Mouse (Mus musculus): Measurements from ENCODE around the gene Ssbp2. TPM values are rescaled to one million over a fixed set of nuclear protein-coding genes. Genes with fewer than 3 reads are reported as not detected.

The Ssbp2 gene
- total RNA-seq, 2 experiments from 2014 or later = 18.6 to 26.4 TPM

DNA sequence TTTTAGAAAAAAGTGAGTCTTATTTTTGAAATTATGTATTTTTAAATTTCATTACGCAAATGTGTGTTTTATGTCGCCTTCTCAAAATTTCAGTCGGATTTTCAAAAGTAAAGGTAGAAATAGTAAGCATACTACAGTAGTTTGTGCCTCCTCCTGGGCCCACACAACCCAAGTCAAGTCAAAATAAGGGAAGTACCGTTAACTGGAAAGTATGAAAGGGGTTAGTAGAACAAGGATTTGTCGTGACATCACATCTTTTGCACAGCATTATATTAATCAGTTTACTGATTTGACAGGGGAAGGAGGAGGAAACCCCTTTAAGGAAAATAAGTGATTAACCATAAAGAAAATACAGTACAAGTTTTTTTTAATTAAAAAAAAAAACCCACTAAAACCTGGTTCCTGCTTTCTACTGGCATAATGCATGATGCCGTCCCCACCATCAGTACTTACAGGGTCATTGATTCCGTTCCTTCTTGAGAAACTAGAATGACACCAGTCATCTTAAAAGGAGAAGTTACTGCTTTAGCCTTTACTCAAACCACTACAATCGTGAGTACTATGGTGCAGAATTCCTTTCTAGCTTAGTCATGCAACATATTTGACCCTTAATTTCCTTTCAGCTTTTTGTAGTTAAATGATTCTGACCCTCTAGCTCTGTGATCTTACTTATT lies 220.8 kb downstream of the Ssbp2 start:
- H3K4me3 ChIP-seq = no peak overlapping the region
- no peak for DNase-seq
- intact Hi-C loops (cut with DNase I) = no loop called here
- no peak overlapping the region for H3K27ac ChIP-seq
- no peak for TF ChIP-seq CTCF (IDR thresholded peaks at IDR 0.05)

DNA sequence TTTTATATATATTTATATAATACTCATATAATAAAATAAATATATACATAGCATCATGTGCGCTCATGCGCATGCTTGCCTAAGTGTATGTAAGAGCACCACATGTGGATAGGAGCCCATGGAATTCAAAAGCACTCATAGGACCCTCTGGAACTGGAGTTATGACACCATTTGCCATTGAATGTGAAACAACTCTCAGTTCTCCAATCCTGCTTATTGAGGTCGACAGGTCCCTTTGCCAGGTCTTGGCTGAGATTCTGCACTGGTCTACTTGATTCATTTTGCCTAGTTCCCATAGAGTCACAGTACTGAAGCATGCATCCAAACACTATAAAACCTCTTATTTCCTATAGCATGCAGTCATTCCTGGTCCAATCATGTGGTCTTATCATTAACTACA lies 221.4 kb downstream of the Ssbp2 start:
- no peak overlapping the region for H3K27ac ChIP-seq
- intact Hi-C loops (cut with DNase I) = no loop called here
- TF ChIP-seq CTCF (IDR thresholded peaks at IDR 0.05) = no peak
- no peak overlapping the region for H3K4me3 ChIP-seq
- no peak for DNase-seq

DNA sequence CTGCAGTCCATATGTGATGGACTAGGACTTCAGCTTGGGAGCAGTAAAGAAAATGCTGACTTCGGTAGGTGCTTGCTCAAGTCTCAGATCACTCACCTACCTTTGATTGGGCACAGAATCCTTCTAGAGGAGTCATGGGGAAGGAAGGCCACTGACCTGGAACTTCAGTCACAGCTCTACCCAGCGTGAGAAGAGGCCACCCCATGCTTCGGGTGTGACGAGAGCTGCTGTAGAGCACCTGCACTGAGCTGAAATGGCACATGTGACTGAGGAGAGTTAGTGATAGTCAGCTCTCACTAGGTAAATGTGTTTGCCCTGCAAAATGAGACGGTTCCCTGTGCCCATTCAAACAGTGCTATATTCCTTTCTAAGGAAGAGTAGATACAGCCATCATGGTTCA lies 230.0 kb downstream of the Ssbp2 start:
- Histone ChIP-seq H3K27ac (no peak overlapping the region), H3K4me3 (no peak overlapping the region)
- intact Hi-C loops (cut with DNase I) = no loop called here
- DNase-seq = no peak
- TF ChIP-seq CTCF (IDR thresholded peaks at IDR 0.05) = no peak

DNA sequence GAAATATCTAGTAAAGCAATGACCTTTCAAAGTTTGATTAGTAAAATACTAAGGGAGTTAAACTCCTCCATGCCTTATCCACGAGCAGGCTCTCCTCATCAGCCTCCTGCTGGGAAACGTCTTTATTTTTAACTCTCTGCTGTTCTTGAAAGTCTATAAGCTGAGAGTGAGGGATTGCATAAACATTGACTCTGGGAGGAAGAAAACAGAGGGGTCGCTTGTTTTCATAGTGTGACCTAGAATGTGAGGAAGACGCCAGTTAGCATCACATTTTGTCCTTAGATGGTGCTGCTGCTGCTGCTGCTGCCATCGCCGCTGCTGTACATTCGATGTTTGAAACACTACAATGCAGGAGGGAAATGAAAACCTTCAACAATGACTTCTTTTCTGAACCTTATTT lies 233.5 kb downstream of the Ssbp2 start:
- intact Hi-C loops (cut with DNase I) = no loop called here
- no peak overlapping the region for H3K27ac ChIP-seq
- TF ChIP-seq CTCF (IDR thresholded peaks at IDR 0.05) = no peak
- H3K4me3 ChIP-seq = no peak overlapping the region
- no peak for DNase-seq

DNA sequence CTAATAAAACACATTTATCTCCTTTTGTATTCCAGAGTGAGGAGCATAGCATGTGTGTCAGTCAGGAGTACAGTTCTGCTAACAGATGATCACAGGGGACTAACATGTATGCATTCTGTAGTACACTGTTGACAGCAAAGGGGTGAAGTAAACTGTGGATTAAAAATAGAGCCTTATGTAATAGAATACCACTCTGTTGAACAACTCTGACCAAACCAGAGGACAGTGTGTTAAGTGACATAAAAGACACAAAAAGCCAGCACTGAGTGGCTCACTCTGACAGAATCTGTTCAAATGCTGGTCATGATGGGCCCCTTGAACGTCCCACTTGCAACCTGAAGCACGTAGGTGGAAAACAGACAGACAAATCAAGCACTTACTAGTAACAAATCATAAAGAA lies 235.3 kb downstream of the Ssbp2 start:
- intact Hi-C loops (cut with DNase I) = no loop called here
- no peak for DNase-seq
- H3K4me3 ChIP-seq = no peak overlapping the region
- TF ChIP-seq CTCF (IDR thresholded peaks at IDR 0.05) = no peak
- H3K27ac ChIP-seq = no peak overlapping the region

DNA sequence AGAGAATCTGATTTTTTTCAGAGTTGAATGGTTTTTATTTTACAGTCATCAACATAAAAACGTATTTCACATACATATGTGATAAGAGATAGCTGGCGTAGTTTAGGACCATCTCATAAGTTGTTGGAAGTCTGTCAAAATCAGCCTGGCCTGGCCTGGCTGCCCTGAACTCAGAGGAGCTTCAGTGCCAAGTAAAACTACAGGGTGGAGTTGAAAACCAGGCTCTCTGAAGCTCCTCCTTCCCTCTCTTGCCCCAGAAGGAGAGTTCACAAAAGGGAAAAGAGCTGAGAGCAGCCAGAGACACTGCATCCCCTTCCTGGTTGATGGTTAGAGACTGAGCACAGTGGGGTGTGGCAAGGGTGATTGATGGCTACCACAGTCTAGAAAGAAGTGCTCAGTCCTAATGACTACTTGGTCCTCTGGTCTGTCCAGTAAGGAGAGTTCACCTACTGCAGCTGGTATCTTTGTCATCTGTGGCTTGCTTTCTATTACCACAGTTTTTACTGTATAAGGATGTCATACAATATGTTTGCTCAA lies 236.1 kb downstream of the Ssbp2 start:
- Histone ChIP-seq H3K4me3 (no peak overlapping the region), H3K27ac (peak overlapping the region; percentile 38)
- intact Hi-C loops (cut with DNase I) = no loop called here
- no peak for DNase-seq
- TF ChIP-seq CTCF (IDR thresholded peaks at IDR 0.05) = no peak

DNA sequence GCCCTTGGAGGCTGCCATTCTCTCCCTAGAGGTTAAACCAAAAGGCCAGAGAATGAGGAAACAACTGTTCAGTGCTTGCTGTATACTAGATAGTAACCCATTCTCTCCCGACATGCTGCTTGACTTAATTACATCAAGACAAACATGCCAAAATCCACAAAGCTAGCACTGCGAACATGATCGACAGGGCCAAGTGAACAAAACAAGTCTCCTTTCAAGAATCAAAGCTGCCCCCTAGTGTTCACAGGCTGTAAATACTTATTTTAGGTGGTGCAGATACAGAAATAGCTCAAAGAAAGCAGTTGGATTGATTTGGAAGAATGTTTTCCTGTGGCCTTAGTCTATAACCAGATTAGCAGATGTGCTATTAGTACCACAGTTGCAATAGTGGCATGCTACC lies 236.9 kb downstream of the Ssbp2 start:
- peak; percentile 60 for TF ChIP-seq CTCF (IDR thresholded peaks at IDR 0.05)
- peak overlapping the region; percentile 38; the same call in 1 of the 2 replicates for H3K27ac ChIP-seq
- DNase-seq = no peak
- intact Hi-C loops (cut with DNase I) = no loop called here
- no peak overlapping the region for H3K4me3 ChIP-seq

DNA sequence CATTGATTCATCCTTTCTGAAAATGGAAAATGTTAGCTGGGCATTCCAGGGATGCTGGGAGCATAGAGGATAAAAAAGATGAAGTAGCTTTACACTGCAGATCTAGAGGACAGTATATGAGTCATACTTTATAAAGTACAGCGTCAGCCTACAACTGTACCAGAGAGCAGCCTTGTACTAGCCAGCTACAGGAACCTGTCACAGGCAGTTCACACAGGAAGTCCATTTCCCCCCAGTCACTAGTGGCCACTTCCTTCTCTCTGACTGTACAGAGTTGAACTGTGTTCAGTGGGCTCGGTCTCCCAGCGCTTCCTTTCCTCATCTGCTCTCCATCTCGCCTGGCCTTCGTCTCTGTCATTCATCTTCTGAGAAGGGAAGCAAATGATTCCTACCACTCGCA lies 242.3 kb downstream of the Ssbp2 start:
- no peak overlapping the region for H3K4me3 ChIP-seq
- intact Hi-C loops (cut with DNase I) = no loop called here
- no peak for TF ChIP-seq CTCF (IDR thresholded peaks at IDR 0.05)
- no peak for DNase-seq
- no peak overlapping the region for H3K27ac ChIP-seq

DNA sequence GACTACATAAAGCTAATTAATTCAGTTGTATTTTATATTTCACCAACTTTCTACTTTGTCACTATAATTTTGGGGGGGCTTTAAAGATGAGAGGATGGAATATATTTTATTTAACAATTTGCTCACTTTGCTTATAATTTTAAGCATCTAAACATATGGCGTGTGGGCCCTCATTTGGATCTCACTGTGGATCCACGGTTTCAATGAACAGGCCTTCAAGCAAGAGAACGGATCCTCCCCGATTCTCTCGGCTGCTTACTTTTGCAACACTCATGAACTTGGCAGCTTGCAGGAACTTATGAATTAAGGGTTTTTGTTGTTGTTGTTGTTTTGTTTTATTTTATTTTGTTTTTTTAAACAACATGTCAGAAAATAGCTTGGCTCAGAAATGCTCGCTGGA lies 259.4 kb downstream of the Ssbp2 start:
- Histone ChIP-seq H3K4me3 (no peak overlapping the region), H3K27ac (no peak overlapping the region)
- no peak for TF ChIP-seq CTCF (IDR thresholded peaks at IDR 0.05)
- DNase-seq = no peak
- intact Hi-C loops (cut with DNase I) = no loop called here

DNA sequence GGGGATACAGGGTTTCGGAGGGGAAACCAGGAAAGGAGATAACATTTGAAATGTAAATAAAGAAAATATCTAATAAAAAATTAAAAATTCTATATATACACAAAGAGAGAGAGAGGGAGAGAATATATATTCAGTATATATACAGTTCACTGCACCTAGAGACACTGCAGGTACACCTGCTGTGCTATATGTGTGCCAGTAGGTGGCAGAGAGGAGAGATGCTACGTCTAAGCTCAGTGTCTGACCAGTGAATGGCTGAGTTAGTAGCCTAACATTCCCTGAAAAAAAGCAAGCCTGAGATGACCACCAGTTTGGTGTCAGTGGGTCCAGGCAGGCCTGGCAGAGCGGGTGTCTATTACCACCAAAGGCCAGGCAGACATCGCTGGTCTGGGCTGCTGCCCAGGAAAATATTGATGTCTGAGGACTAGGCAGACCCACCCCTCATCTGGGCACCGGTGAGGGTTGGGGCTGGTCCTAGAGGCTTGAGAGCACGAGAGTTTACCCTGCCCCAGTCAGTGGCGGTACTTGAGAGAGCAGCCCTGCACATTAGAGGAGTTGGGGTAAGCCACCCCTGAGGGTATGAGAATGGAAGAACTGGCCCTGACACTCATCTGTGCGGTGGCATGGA lies 263.1 kb downstream of the Ssbp2 start:
- peak; percentile 25; the same call in 1 of the 2 replicates for TF ChIP-seq CTCF (IDR thresholded peaks at IDR 0.05)
- intact Hi-C loops (cut with DNase I) = no loop called here
- no peak overlapping the region for H3K27ac ChIP-seq
- DNase-seq = no peak
- no peak overlapping the region for H3K4me3 ChIP-seq

DNA sequence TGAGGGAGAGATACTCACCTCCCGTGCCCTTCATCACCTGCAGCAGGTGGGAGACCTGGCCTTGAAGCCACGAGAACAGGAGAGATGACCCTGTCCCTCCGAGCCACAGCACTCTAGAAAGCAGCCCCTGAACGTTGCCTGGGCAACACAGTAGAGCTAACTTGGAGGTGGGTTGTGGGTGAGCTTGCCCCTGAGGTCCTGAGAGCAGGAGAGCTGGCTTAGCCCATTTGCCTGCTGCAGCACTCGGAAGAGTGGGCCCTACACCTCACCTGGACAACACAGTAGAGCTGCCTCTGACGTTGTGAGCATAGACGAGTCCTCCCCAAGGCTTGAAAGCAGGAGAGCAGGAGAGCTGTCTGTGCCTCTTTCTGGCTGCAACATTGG lies 263.6 kb downstream of the Ssbp2 start:
- H3K4me3 ChIP-seq = no peak overlapping the region
- intact Hi-C loops (cut with DNase I) = no loop called here

DNA sequence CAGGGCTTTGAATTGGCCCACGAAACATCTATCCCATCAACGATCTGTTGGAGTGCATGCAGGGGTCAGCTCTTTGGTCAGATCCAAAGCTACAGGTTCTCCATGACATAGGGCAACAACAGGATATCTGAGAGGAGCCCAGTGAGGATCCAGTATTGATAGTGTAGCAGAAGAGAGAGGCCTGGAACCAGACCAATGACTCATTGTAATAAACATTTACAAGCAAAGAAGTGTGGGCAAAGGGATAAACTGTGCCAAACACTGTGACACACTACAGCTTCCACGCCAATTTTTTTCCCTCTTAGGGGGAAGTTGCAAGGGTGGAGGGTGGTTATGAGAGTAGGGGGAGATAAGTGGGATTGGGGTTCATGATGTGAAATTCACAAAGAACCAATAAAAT lies 264.1 kb downstream of the Ssbp2 start:
- Histone ChIP-seq H3K4me3 (no peak overlapping the region), H3K27ac (no peak overlapping the region)
- no peak for TF ChIP-seq CTCF (IDR thresholded peaks at IDR 0.05)
- intact Hi-C loops (cut with DNase I) = no loop called here
- DNase-seq = no peak

More for the DNA sequence above, 263.6 kb downstream of the Ssbp2 start:
- no peak overlapping the region for H3K27ac ChIP-seq
- no peak for DNase-seq
- TF ChIP-seq CTCF (IDR thresholded peaks at IDR 0.05) = no peak

DNA sequence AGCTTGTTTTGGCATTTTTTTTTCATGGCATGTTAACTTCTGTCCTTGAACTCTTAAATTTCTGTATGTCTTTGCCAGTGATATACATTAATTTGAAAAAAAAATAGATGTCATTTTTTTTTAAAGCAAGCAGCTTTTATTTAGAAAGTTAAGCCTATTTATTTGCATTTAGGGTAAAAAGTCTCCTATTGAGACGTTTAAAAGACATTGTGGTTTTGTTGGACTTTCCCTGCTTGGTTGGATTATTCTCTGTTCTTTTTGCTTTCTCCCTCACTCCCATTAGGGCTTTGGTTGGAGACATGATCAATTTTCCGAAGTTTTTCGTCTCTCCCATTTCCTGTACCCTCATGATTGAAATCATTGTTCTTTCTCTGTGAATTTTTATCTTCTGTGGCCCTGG lies 265.0 kb downstream of the Ssbp2 start:
- Histone ChIP-seq H3K4me3 (no peak overlapping the region), H3K27ac (no peak overlapping the region)
- no peak for TF ChIP-seq CTCF (IDR thresholded peaks at IDR 0.05)
- intact Hi-C loops (cut with DNase I) = no loop called here
- DNase-seq = no peak

DNA sequence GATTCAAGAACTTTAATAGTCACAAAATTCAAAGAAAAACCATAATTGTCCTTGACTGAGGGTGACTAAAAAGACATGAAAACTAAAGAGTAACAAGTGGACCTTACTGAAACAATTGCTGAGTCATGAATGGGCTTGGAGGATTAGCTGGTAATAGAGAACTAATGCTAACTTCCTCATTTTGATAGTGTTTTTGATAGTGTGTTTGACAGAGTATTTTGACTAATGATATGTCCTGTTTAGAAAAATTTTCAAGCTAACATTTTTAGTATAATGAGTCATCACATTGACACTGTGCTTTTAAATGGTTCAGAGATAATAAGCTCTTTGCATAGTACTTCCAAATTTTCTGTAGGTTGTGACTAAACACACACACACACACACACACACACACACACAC lies 267.8 kb downstream of the Ssbp2 start:
- DNase-seq = no peak
- intact Hi-C loops (cut with DNase I) = no loop called here
- H3K4me3 ChIP-seq = no peak overlapping the region
- no peak for TF ChIP-seq CTCF (IDR thresholded peaks at IDR 0.05)
- no peak overlapping the region for H3K27ac ChIP-seq

Measured in gastrocnemius, adult 2 months (tissue).